Mouse (Mus musculus) liver, embryonic 13.5 days (tissue): ENCODE results near the gene Cryba1. TPM values are rescaled to one million over a fixed set of nuclear protein-coding genes. Genes with fewer than 3 reads are reported as not detected.
A peak's percentile ranks its signal among the peaks of the same experiment; 100 is the strongest.

Source experiments
- ATAC-seq: fragments of 200-750 bp; cut with Nextera tagmentation; 2 replicates; pipeline ENCODE4 v1.8.0; 2017; ENCODE audit warnings: low read depth, mild to moderate bottlenecking, moderate number of reproducible peaks, moderate library complexity
- DNase-seq: peaks from one replicate; pipeline ENCODE4 v3.0.0; 2022
- H3K27ac ChIP-seq: fragments of 300-500 bp; sonication (generic); 2 replicates; pipeline ENCODE4 v1.5.1; 2015; ENCODE audit warnings: moderate library complexity, mild to moderate bottlenecking, inconsistent platforms
- H3K27me3 ChIP-seq: fragments of 300-500 bp; sonication (generic); 2 replicates; pipeline ENCODE4 v1.6.1; 2015; ENCODE audit warnings: mild to moderate bottlenecking, inconsistent platforms
- H3K36me3 ChIP-seq: fragments of 300-500 bp; sonication (generic); 2 replicates; pipeline ENCODE4 v1.6.1; 2015; ENCODE audit warnings: mild to moderate bottlenecking, inconsistent platforms
- H3K4me1 ChIP-seq: fragments of 300-500 bp; sonication (generic); replicated peaks from 2 replicates; pipeline ENCODE4 v1.6.1; 2015; ENCODE audit warnings: inconsistent platforms
- H3K4me2 ChIP-seq: fragments of 300-500 bp; sonication (generic); 2 replicates; pipeline ENCODE4 v1.6.1; 2015; ENCODE audit warnings: inconsistent platforms, mild to moderate bottlenecking, moderate library complexity
- H3K4me3 ChIP-seq: fragments of 300-500 bp; sonication (generic); replicated peaks from 2 replicates; pipeline ENCODE4 v1.5.1; 2015; ENCODE audit warnings: mild to moderate bottlenecking, inconsistent platforms
- H3K9ac ChIP-seq: fragments of 300-500 bp; sonication (generic); 2 replicates; pipeline ENCODE4 v1.6.1; 2015; ENCODE audit warnings: mild to moderate bottlenecking, inconsistent platforms
- H3K9me3 ChIP-seq: fragments of 300-500 bp; sonication (generic); replicated peaks from 2 replicates; pipeline ENCODE4 v1.6.1; 2016; ENCODE audit warnings: inconsistent platforms
- WGBS: fragments of 180-500 bp; shearing (Covaris S2); methylation state at CpG from one replicate; pipeline ENCODE4 v1.1.7; 2015; ENCODE audit not compliant: insufficient replicate concordance; 5-methylcytosine and 5-hydroxymethylcytosine counted together
- polyA plus RNA-seq: library from polyadenylated mRNA; unstranded; fragments of >200 nt; fragmentation: Nextera tagmentation; extraction: Ambion mirVana; gene quantifications from 2 replicates; pipeline ENCODE4 v1.2.1, GENCODE M21; 2015

Cryba1 gene
- polyA plus RNA-seq, result 0.24 TPM in 1 of 2 replicates, not detected in the other

GRCm38 (mm10) chr11:77725183-77725582 lies at the start of gene Cryba1:
Gene Cryba1, minus strand, starts transcription at chr11:77725283.
- 66% methylated on average over 7 of the region's 7 CpGs for WGBS
- no peaks in the 10 kb centered on the region for H3K4me1 ChIP-seq
- H3K9me3 ChIP-seq, result no peaks in the 10 kb centered on the region
- DNase-seq (no peak), ATAC-seq (no peak)
- no peak within 1 kb of the TSS for H3K4me3 ChIP-seq
- no peak within 1 kb of the TSS for H3K9ac ChIP-seq
- H3K36me3 ChIP-seq, result no peaks in the 10 kb centered on the region
- H3K27ac ChIP-seq, result no peak within 1 kb of the TSS
- no peak within 1 kb of the TSS for H3K4me2 ChIP-seq
- H3K27me3 ChIP-seq, result 0 out of 2 replicates have a peak, but pooled peaks cover 4% of the 10 kb centered on the region

GRCm38 (mm10) chr11:77771879-77772713 lies 47.0 kb upstream of the Cryba1 start:
- peak overlapping the region; percentile 63 for H3K9ac ChIP-seq
- peak; percentile 93 for ATAC-seq
- no peaks in the 10 kb centered on the region for H3K27me3 ChIP-seq
- WGBS, result 10% methylated on average over 8 of the region's 8 CpGs
- no peaks in the 10 kb centered on the region for H3K9me3 ChIP-seq
- peaks cover 9% of the 10 kb centered on the region for H3K36me3 ChIP-seq
- DNase-seq, result peak; percentile 61
- peak overlapping the region; percentile 88 for H3K27ac ChIP-seq
- H3K4me2 ChIP-seq, result peak overlapping the region; percentile 53
- peaks cover 83% of the 10 kb centered on the region for H3K4me1 ChIP-seq
- peak overlapping the region; percentile 1; the same call in 1 of the 2 replicates for H3K4me3 ChIP-seq

GRCm38 (mm10) chr11:77770346-77770745 lies 45.3 kb upstream of the Cryba1 start:
- H3K27me3 ChIP-seq, result no peaks in the 10 kb centered on the region
- WGBS, result 9% methylated on average over 8 of the region's 8 CpGs
- H3K9me3 ChIP-seq, result no peaks in the 10 kb centered on the region
- no peaks in the 10 kb centered on the region for H3K36me3 ChIP-seq
- peak overlapping the region; percentile 19; the same call in 1 of the 2 replicates for H3K9ac ChIP-seq
- no peak overlapping the region for H3K4me3 ChIP-seq
- peak overlapping the region; percentile 88 for H3K27ac ChIP-seq
- peak overlapping the region; percentile 18; the same call in 1 of the 2 replicates for H3K4me2 ChIP-seq
- DNase-seq, result no peak
- peaks cover 87% of the 10 kb centered on the region for H3K4me1 ChIP-seq
- no peak for ATAC-seq

- 67% methylated on average over 4 of the region's 4 CpGs for WGBS
- ATAC-seq, result no peak
- DNase-seq, result no peak
Measured at GRCm38 (mm10) chr11:77769496-77769895, 44.4 kb upstream of the Cryba1 start.

GRCm38 (mm10) chr11:77766351-77767001 lies 41.4 kb upstream of the Cryba1 start:
- Histone ChIP-seq H3K4me1 (peaks cover 84% of the 10 kb centered on the region), H3K27me3 (no peaks in the 10 kb centered on the region), H3K9me3 (no peaks in the 10 kb centered on the region), H3K36me3 (no peaks in the 10 kb centered on the region), H3K27ac (peak overlapping the region; percentile 92), H3K4me3 (peak overlapping the region; percentile 95), H3K4me2 (peak overlapping the region; percentile 98), H3K9ac (peak overlapping the region; percentile 96)
- 1% methylated on average over 35 of the region's 35 CpGs for WGBS
- peak; percentile 57 for DNase-seq
- ATAC-seq, result peak; percentile 60

More at GRCm38 (mm10) chr11:77769496-77769895, 44.4 kb upstream of the Cryba1 start:
- Histone ChIP-seq H3K4me3 (no peak overlapping the region), H3K9ac (0 out of 2 replicates have a peak overlapping the region, but pooled peaks have one; percentile 19), H3K9me3 (no peaks in the 10 kb centered on the region), H3K36me3 (no peaks in the 10 kb centered on the region), H3K4me1 (peaks cover 94% of the 10 kb centered on the region), H3K27me3 (no peaks in the 10 kb centered on the region), H3K27ac (peak overlapping the region; percentile 88), H3K4me2 (no peak overlapping the region)

- peaks cover 74% of the 10 kb centered on the region for H3K4me1 ChIP-seq
- ATAC-seq (peak; percentile 3; the same call in 1 of the 2 replicates), DNase-seq (no peak)
- H3K4me3 ChIP-seq, result peak overlapping the region; percentile 95
- no peaks in the 10 kb centered on the region for H3K36me3 ChIP-seq
- WGBS, result 24% methylated on average over 4 of the region's 4 CpGs
- H3K27me3 ChIP-seq, result no peaks in the 10 kb centered on the region
- peak overlapping the region; percentile 96 for H3K9ac ChIP-seq
- H3K4me2 ChIP-seq, result peak overlapping the region; percentile 98
- H3K27ac ChIP-seq, result peak overlapping the region; percentile 92
- H3K9me3 ChIP-seq, result no peaks in the 10 kb centered on the region
Measured at GRCm38 (mm10) chr11:77765459-77765777, 40.3 kb upstream of the Cryba1 start.

GRCm38 (mm10) chr11:77764694-77765458 lies 39.8 kb upstream of the Cryba1 start:
- Histone ChIP-seq H3K36me3 (no peaks in the 10 kb centered on the region), H3K9me3 (no peaks in the 10 kb centered on the region), H3K9ac (peak overlapping the region; percentile 96), H3K4me1 (peaks cover 68% of the 10 kb centered on the region), H3K4me3 (peak overlapping the region; percentile 95), H3K4me2 (peak overlapping the region; percentile 98), H3K27ac (peak overlapping the region; percentile 92), H3K27me3 (no peaks in the 10 kb centered on the region)
- 34% methylated on average over 9 of the region's 9 CpGs for WGBS
- ATAC-seq, result peak; percentile 13; the same call in 1 of the 2 replicates
- no peak for DNase-seq

- peak overlapping the region; percentile 95 for H3K4me3 ChIP-seq
- H3K36me3 ChIP-seq, result no peaks in the 10 kb centered on the region
- H3K27me3 ChIP-seq, result no peaks in the 10 kb centered on the region
- no peaks in the 10 kb centered on the region for H3K9me3 ChIP-seq
- 2% methylated on average over 26 of the region's 26 CpGs for WGBS
- peak overlapping the region; percentile 98 for H3K4me2 ChIP-seq
- peak; percentile 68 for DNase-seq
- H3K27ac ChIP-seq, result peak overlapping the region; percentile 92
- ATAC-seq, result peak; percentile 68
- H3K9ac ChIP-seq, result peak overlapping the region; percentile 96
- peaks cover 58% of the 10 kb centered on the region for H3K4me1 ChIP-seq
Measured at GRCm38 (mm10) chr11:77763673-77764340, 38.7 kb upstream of the Cryba1 start.

GRCm38 (mm10) chr11:77762783-77763672 lies 37.9 kb upstream of the Cryba1 start, which contains the start of gene Myo18a:
Gene Myo18a, plus strand, starts transcription at chr11:77763246.
- ATAC-seq, result peak; percentile 69
- H3K4me1 ChIP-seq, result peaks cover 51% of the 10 kb centered on the region
- DNase-seq, result peak; percentile 70
- 2% methylated on average over 77 of the region's 79 CpGs for WGBS
- peak within 1 kb of the TSS; percentile 95 for H3K4me3 ChIP-seq
- H3K27ac ChIP-seq, result peak within 1 kb of the TSS; percentile 92
- no peaks in the 10 kb centered on the region for H3K36me3 ChIP-seq
- H3K9me3 ChIP-seq, result no peaks in the 10 kb centered on the region
- H3K9ac ChIP-seq, result peak within 1 kb of the TSS; percentile 96
- peak within 1 kb of the TSS; percentile 98 for H3K4me2 ChIP-seq
- H3K27me3 ChIP-seq, result no peaks in the 10 kb centered on the region

- H3K9me3 ChIP-seq, result no peaks in the 10 kb centered on the region
- no peak for DNase-seq
- no peaks in the 10 kb centered on the region for H3K27me3 ChIP-seq
- H3K27ac ChIP-seq, result no peak overlapping the region
- H3K9ac ChIP-seq, result no peak overlapping the region
- WGBS, result 40% methylated on average over 4 of the region's 4 CpGs
- H3K4me1 ChIP-seq, result peaks cover 22% of the 10 kb centered on the region
- no peak overlapping the region for H3K4me2 ChIP-seq
- ATAC-seq, result no peak
- no peaks in the 10 kb centered on the region for H3K36me3 ChIP-seq
- H3K4me3 ChIP-seq, result no peak overlapping the region
Measured at GRCm38 (mm10) chr11:77760031-77760430, 34.9 kb upstream of the Cryba1 start.
